Mouse (Mus musculus) neural tube, embryonic 11.5 days (tissue): ENCODE measurements around the gene Kat2a. TPM values are rescaled to one million over a fixed set of nuclear protein-coding genes. Genes with fewer than 3 reads are reported as not detected.

ENCODE experiments used
- ATAC-seq: fragments of 200-750 bp; cut with Nextera tagmentation; 2 replicates; pipeline ENCODE4 v1.8.0; 2017; ENCODE audit warnings: moderate number of reproducible peaks, mild to moderate bottlenecking, moderate TSS enrichment, moderate library complexity; ENCODE audit not compliant: insufficient read depth, low FRiP score, low TSS enrichment
- DNase-seq: peaks from one replicate; pipeline ENCODE4 v3.0.0-alpha.2; 2015; ENCODE audit warnings: low spot score
- H3K27ac ChIP-seq: fragments of 300-500 bp; sonication (generic); 2 replicates; pipeline ENCODE4 v1.5.1; 2014; ENCODE audit warnings: low read depth, mild to moderate bottlenecking, low read length
- H3K27me3 ChIP-seq: fragments of 300-500 bp; sonication (generic); 2 replicates; pipeline ENCODE4 v1.6.1; 2014; ENCODE audit warnings: mild to moderate bottlenecking, low read length, mixed read lengths; ENCODE audit not compliant: control insufficient read depth, insufficient read depth
- H3K36me3 ChIP-seq: fragments of 300-500 bp; sonication (generic); 2 replicates; pipeline ENCODE4 v1.6.1; 2014; ENCODE audit warnings: mild to moderate bottlenecking, low read length, moderate library complexity, mixed read lengths; ENCODE audit not compliant: control insufficient read depth, insufficient read depth
- H3K4me1 ChIP-seq: fragments of 300-500 bp; sonication (generic); 2 replicates; pipeline ENCODE4 v1.6.1; 2014; ENCODE audit warnings: low read length, mixed read lengths; ENCODE audit not compliant: control insufficient read depth, insufficient read depth
- H3K4me2 ChIP-seq: fragments of 300-500 bp; sonication (generic); 2 replicates; pipeline ENCODE4 v1.6.1; 2014; ENCODE audit warnings: low read depth, mild to moderate bottlenecking, moderate library complexity
- H3K4me3 ChIP-seq: fragments of 300-500 bp; sonication (generic); 2 replicates; pipeline ENCODE4 v1.5.1; 2014; ENCODE audit warnings: low read depth, low read length
- H3K9ac ChIP-seq: fragments of 300-500 bp; sonication (generic); 2 replicates; pipeline ENCODE4 v1.6.1; 2014; ENCODE audit warnings: mild to moderate bottlenecking, low read length
- H3K9me3 ChIP-seq: fragments of 300-500 bp; sonication (generic); 2 replicates; pipeline ENCODE4 v1.6.1; 2016; ENCODE audit warnings: low read length; ENCODE audit not compliant: control insufficient read depth
- WGBS: fragments of 180-500 bp; shearing (Covaris S2); extraction: QIAGEN DNeasy Blood & Tissue Kit; methylation state at CpG from one replicate; pipeline ENCODE4 v1.1.7; 2014; 5-methylcytosine and 5-hydroxymethylcytosine counted together
- polyA plus RNA-seq: library from polyadenylated mRNA; unstranded; fragments of >200 nt; fragmentation: Nextera tagmentation; extraction: Ambion mirVana; gene quantifications from 2 replicates; pipeline ENCODE4 v1.2.1, GENCODE M21; 2014

Gene Kat2a
- polyA plus RNA-seq, 1 experiment from 2014 or later, result 66.4 TPM

GRCm38 (mm10) chr11:100728601-100729000, 16.3 kb upstream of the Kat2a start:
- ATAC-seq (no peak), DNase-seq (no peak)
- H3K9me3 ChIP-seq, result no peaks in the 10 kb centered on the region
- no peak overlapping the region for H3K9ac ChIP-seq
- no peak overlapping the region for H3K27ac ChIP-seq
- 86% methylated on average over 6 of the region's 6 CpGs for WGBS
- H3K4me3 ChIP-seq, result no peak overlapping the region
- no peaks in the 10 kb centered on the region for H3K27me3 ChIP-seq
- H3K36me3 ChIP-seq, result no peaks in the 10 kb centered on the region
- H3K4me2 ChIP-seq, result no peak overlapping the region
- no peaks in the 10 kb centered on the region for H3K4me1 ChIP-seq

GRCm38 (mm10) chr11:100727201-100727600, 14.9 kb upstream of the Kat2a start:
- H3K4me1 ChIP-seq, result no peaks in the 10 kb centered on the region; the same call in 1 of the 2 replicates
- ATAC-seq, result no peak
- WGBS, result 97% methylated on average over 3 of the region's 3 CpGs
- DNase-seq, result no peak
- no peak overlapping the region for H3K27ac ChIP-seq
- H3K27me3 ChIP-seq, result no peaks in the 10 kb centered on the region
- no peaks in the 10 kb centered on the region for H3K36me3 ChIP-seq
- H3K4me2 ChIP-seq, result no peak overlapping the region
- H3K9me3 ChIP-seq, result no peaks in the 10 kb centered on the region
- no peak overlapping the region for H3K4me3 ChIP-seq
- H3K9ac ChIP-seq, result no peak overlapping the region

- 49% methylated on average over 5 of the region's 5 CpGs for WGBS
- no peak overlapping the region for H3K4me2 ChIP-seq
- H3K9ac ChIP-seq, result 0 out of 2 replicates have a peak overlapping the region, but pooled peaks have one; percentile 6
- DNase-seq (no peak), ATAC-seq (no peak)
- H3K4me3 ChIP-seq, result no peak overlapping the region
- no peaks in the 10 kb centered on the region for H3K9me3 ChIP-seq
- H3K4me1 ChIP-seq, result no peaks in the 10 kb centered on the region; the same call in 1 of the 2 replicates
- H3K27ac ChIP-seq, result no peak overlapping the region
- no peaks in the 10 kb centered on the region for H3K27me3 ChIP-seq
- no peaks in the 10 kb centered on the region for H3K36me3 ChIP-seq
Measured at GRCm38 (mm10) chr11:100724919-100725512, 12.8 kb upstream of the Kat2a start.

GRCm38 (mm10) chr11:100722493-100723028, 10.3 kb upstream of the Kat2a start:
- H3K27me3 ChIP-seq, result no peaks in the 10 kb centered on the region
- H3K9ac ChIP-seq, result no peak overlapping the region
- no peak for ATAC-seq

GRCm38 (mm10) chr11:100721776-100722492, 9.7 kb upstream of the Kat2a start:
- H3K27me3 ChIP-seq, result no peaks in the 10 kb centered on the region
- H3K4me3 ChIP-seq, result no peak overlapping the region
- no peak overlapping the region for H3K27ac ChIP-seq
- no peaks in the 10 kb centered on the region; the same call in 1 of the 2 replicates for H3K4me1 ChIP-seq
- WGBS, result 78% methylated on average over 8 of the region's 8 CpGs
- ATAC-seq (no peak), DNase-seq (no peak)
- no peaks in the 10 kb centered on the region for H3K9me3 ChIP-seq
- no peak overlapping the region for H3K9ac ChIP-seq
- no peak overlapping the region for H3K4me2 ChIP-seq
- H3K36me3 ChIP-seq, result peaks cover 3% of the 10 kb centered on the region

More at GRCm38 (mm10) chr11:100722493-100723028, 10.3 kb upstream of the Kat2a start:
- no peak overlapping the region for H3K4me3 ChIP-seq
- H3K27ac ChIP-seq, result no peak overlapping the region
- DNase-seq, result no peak
- H3K9me3 ChIP-seq, result no peaks in the 10 kb centered on the region
- H3K4me1 ChIP-seq, result no peaks in the 10 kb centered on the region; the same call in 1 of the 2 replicates
- 51% methylated on average over 2 of the region's 2 CpGs for WGBS
- H3K36me3 ChIP-seq, result peaks cover 3% of the 10 kb centered on the region
- no peak overlapping the region for H3K4me2 ChIP-seq

GRCm38 (mm10) chr11:100721254-100721653, 9.0 kb upstream of the Kat2a start:
- DNase-seq (no peak), ATAC-seq (no peak)
- WGBS, result 81% methylated on average over 4 of the region's 4 CpGs
- no peak overlapping the region for H3K4me3 ChIP-seq
- no peaks in the 10 kb centered on the region for H3K9me3 ChIP-seq
- H3K27me3 ChIP-seq, result no peaks in the 10 kb centered on the region
- no peaks in the 10 kb centered on the region; the same call in 1 of the 2 replicates for H3K4me1 ChIP-seq
- peaks cover 3% of the 10 kb centered on the region for H3K36me3 ChIP-seq
- no peak overlapping the region for H3K27ac ChIP-seq
- H3K4me2 ChIP-seq, result no peak overlapping the region
- H3K9ac ChIP-seq, result peak overlapping the region; percentile 6; the same call in 1 of the 2 replicates

- Histone ChIP-seq H3K9me3 (no peaks in the 10 kb centered on the region), H3K36me3 (peaks cover 3% of the 10 kb centered on the region), H3K27ac (no peak overlapping the region), H3K4me1 (no peaks in the 10 kb centered on the region; the same call in 1 of the 2 replicates), H3K4me3 (no peak overlapping the region), H3K9ac (no peak overlapping the region), H3K27me3 (no peaks in the 10 kb centered on the region), H3K4me2 (no peak overlapping the region)
- 80% methylated on average over 5 of the region's 5 CpGs for WGBS
- DNase-seq (no peak), ATAC-seq (no peak)
Measured at GRCm38 (mm10) chr11:100720345-100720744, 8.1 kb upstream of the Kat2a start.

- Histone ChIP-seq H3K4me2 (no peak overlapping the region), H3K27me3 (no peaks in the 10 kb centered on the region), H3K27ac (no peak overlapping the region), H3K36me3 (peaks cover 3% of the 10 kb centered on the region), H3K4me3 (no peak overlapping the region), H3K9ac (no peak overlapping the region), H3K4me1 (no peaks in the 10 kb centered on the region; the same call in 1 of the 2 replicates), H3K9me3 (no peaks in the 10 kb centered on the region)
- DNase-seq (no peak), ATAC-seq (no peak)
- WGBS, result 83% methylated on average over 11 of the region's 11 CpGs
Measured at GRCm38 (mm10) chr11:100719893-100720292, 7.6 kb upstream of the Kat2a start.
